In genomic region chr1:91015571-91015970, GRCm38 (mm10) we compare ENCODE assay signal across 18 mouse cellular contexts. TPM values are rescaled to one million over a fixed set of nuclear protein-coding genes. Genes with fewer than 3 reads are reported as not detected.
DNase-seq lines count a peak whose midpoint lies in the region; ATAC-seq and TF ChIP-seq lines count a peak whose summit lies in the region.
"Had no signal": no experiment of that assay in that cellular context is flagged by ENCODE, and none has a peak within 500 bp of the region (broad histone marks: within the 10 kb centered on the region; RNA-seq: fewer than 3 reads in every experiment).

No protein-coding gene starts in this region.

- no peak for DNase-seq in limb, embryonic 10.5 days (ENCODE audit: low spot score)
- DNase-seq in heart, adult 8-10 months (ENCODE audit: low spot score), result peak; percentile 67
- DNase-seq in limb, embryonic 14.5 days (ENCODE audit: low spot score), result peak; percentile 19
- no peak for DNase-seq in urinary bladder, postnatal 10 days (ENCODE audit: low spot score)
- no peak for DNase-seq in left cerebral cortex, adult 18-20 months (ENCODE audit: low spot score in 2 of 2)
- DNase-seq in thymus, adult 18-20 months, result no peak
- DNase-seq: layer of hippocampus, postnatal 36 days; thymus, postnatal 25 days had no signal

- no peak overlapping the region for H3K4me2 ChIP-seq in limb, embryonic 13.5 days (replicated peaks)
- peak overlapping the region; percentile 36 for H3K4me2 ChIP-seq in heart, embryonic 16.5 days (ENCODE audit: low read depth, low read length)
- H3K4me2 ChIP-seq in limb, embryonic 14.5 days (replicated peaks; ENCODE audit: low read depth, low read length, severe bottlenecking), result no peak overlapping the region
- H3K4me2 ChIP-seq: embryonic facial prominence, embryonic 13.5 days; forebrain, embryonic 13.5 days; hindbrain, embryonic 12.5 days; kidney, embryonic 15.5 days; liver, embryonic 11.5 days; lung, embryonic 15.5 days had no signal

- H3K27me3 ChIP-seq in limb, embryonic 13.5 days, result no peaks in the 10 kb centered on the region
- H3K27me3 ChIP-seq in limb, embryonic 10.5 days (ENCODE audit: low read depth, poor library complexity, severe bottlenecking), result no peaks in the 10 kb centered on the region
- no peaks in the 10 kb centered on the region for H3K27me3 ChIP-seq in heart, embryonic 16.5 days (ENCODE audit: control insufficient read depth, insufficient read depth, low read length)
- no peaks in the 10 kb centered on the region for H3K27me3 ChIP-seq in limb, embryonic 14.5 days (ENCODE audit: control insufficient read depth, insufficient read depth, low read length)
- H3K27me3 ChIP-seq: embryonic facial prominence, embryonic 13.5 days; forebrain, embryonic 13.5 days; hindbrain, embryonic 12.5 days; kidney, embryonic 15.5 days; lung, embryonic 15.5 days had no signal

- 53% methylated on average over 7 of the region's 7 CpGs for WGBS in limb, embryonic 13.5 days
- WGBS in limb, embryonic 10.5 days, result 78% methylated on average over 7 of the region's 7 CpGs
- 40% methylated on average over 7 of the region's 7 CpGs for WGBS in heart, embryonic 16.5 days
- 53% methylated on average over 7 of the region's 7 CpGs for WGBS in limb, embryonic 14.5 days

- H3K4me3 ChIP-seq in limb, embryonic 13.5 days, result no peak overlapping the region
- H3K4me3 ChIP-seq in limb, embryonic 10.5 days, result no peak overlapping the region
- H3K4me3 ChIP-seq in heart, embryonic 16.5 days (ENCODE audit: low read length), result no peak overlapping the region
- no peak overlapping the region for H3K4me3 ChIP-seq in limb, embryonic 14.5 days (replicated peaks; ENCODE audit: low read length)
- H3K4me3 ChIP-seq: embryonic facial prominence, embryonic 13.5 days; forebrain, embryonic 13.5 days; hindbrain, embryonic 12.5 days; kidney, embryonic 15.5 days; lung, embryonic 15.5 days; midbrain, embryonic 10.5 days had no signal

- peak overlapping the region; percentile 28; the same call in 1 of the 2 replicates for H3K27ac ChIP-seq in limb, embryonic 13.5 days
- no peak overlapping the region for H3K27ac ChIP-seq in limb, embryonic 10.5 days
- H3K27ac ChIP-seq in heart, embryonic 16.5 days (ENCODE audit: low read length), result peak overlapping the region; percentile 98
- H3K27ac ChIP-seq in limb, embryonic 14.5 days (replicated peaks; ENCODE audit: low read depth, low read length), result no peak overlapping the region
- H3K27ac ChIP-seq: embryonic facial prominence, embryonic 13.5 days; forebrain, embryonic 13.5 days; hindbrain, embryonic 12.5 days; kidney, embryonic 15.5 days; lung, embryonic 15.5 days; midbrain, embryonic 10.5 days had no signal

- ATAC-seq in limb, embryonic 13.5 days (ENCODE audit: low FRiP score, low read depth), result peak; percentile 36; the same call in 1 of the 2 replicates
- peak; percentile 83 for ATAC-seq in heart, embryonic 16.5 days (replicated peaks; ENCODE audit: extremely low read depth, insufficient read depth, low FRiP score)
- ATAC-seq in limb, embryonic 14.5 days (ENCODE audit: low FRiP score, low read depth), result 0 out of 2 replicates have a peak, but pooled peaks have one; percentile 42
- ATAC-seq: CD4-positive, CD25-positive, alpha-beta regulatory T cell, adult 4 months; forebrain, embryonic 13.5 days had no signal

- peaks cover 2% of the 10 kb centered on the region for H3K36me3 ChIP-seq in limb, embryonic 13.5 days
- 0 out of 2 replicates have a peak, but pooled peaks cover under 1% of the 10 kb centered on the region for H3K36me3 ChIP-seq in limb, embryonic 10.5 days
- H3K36me3 ChIP-seq in heart, embryonic 16.5 days (ENCODE audit: control insufficient read depth, insufficient read depth), result peaks cover 5% of the 10 kb centered on the region
- H3K36me3 ChIP-seq in limb, embryonic 14.5 days (ENCODE audit: control insufficient read depth, insufficient read depth, low read length), result 0 out of 2 replicates have a peak, but pooled peaks cover 4% of the 10 kb centered on the region
- H3K36me3 ChIP-seq: hindbrain, embryonic 12.5 days; kidney, embryonic 15.5 days; lung, embryonic 15.5 days had no signal

- H3K9ac ChIP-seq in limb, embryonic 13.5 days, result no peak overlapping the region
- peak overlapping the region; percentile 51 for H3K9ac ChIP-seq in heart, embryonic 16.5 days (ENCODE audit: low read length)
- H3K9ac ChIP-seq in limb, embryonic 14.5 days (ENCODE audit: low read depth, low read length, severe bottlenecking), result no peak overlapping the region
- H3K9ac ChIP-seq: embryonic facial prominence, embryonic 13.5 days; forebrain, embryonic 13.5 days; hindbrain, embryonic 12.5 days; kidney, embryonic 15.5 days; lung, embryonic 15.5 days had no signal

- no peaks in the 10 kb centered on the region for H3K9me3 ChIP-seq in limb, embryonic 13.5 days
- no peaks in the 10 kb centered on the region for H3K9me3 ChIP-seq in limb, embryonic 10.5 days (replicated peaks)
- no peaks in the 10 kb centered on the region for H3K9me3 ChIP-seq in heart, embryonic 16.5 days (replicated peaks; ENCODE audit: control insufficient read depth, low read length)
- H3K9me3 ChIP-seq in limb, embryonic 14.5 days (ENCODE audit: control insufficient read depth, low read length), result no peaks in the 10 kb centered on the region
- H3K9me3 ChIP-seq: forebrain, embryonic 13.5 days; hindbrain, embryonic 12.5 days; kidney, embryonic 15.5 days; lung, embryonic 15.5 days; midbrain, embryonic 10.5 days had no signal

- no peak for TF ChIP-seq POLR2A in limb, embryonic 14.5 days (IDR thresholded peaks at IDR 0.05; ENCODE audit: borderline replicate concordance, extremely low read depth, insufficient read depth, insufficient read length)

- peaks cover 40% of the 10 kb centered on the region for H3K4me1 ChIP-seq in limb, embryonic 13.5 days
- peaks cover 53% of the 10 kb centered on the region for H3K4me1 ChIP-seq in limb, embryonic 10.5 days
- peaks cover 67% of the 10 kb centered on the region for H3K4me1 ChIP-seq in heart, embryonic 16.5 days (ENCODE audit: control insufficient read depth, insufficient read depth, low read length)
- H3K4me1 ChIP-seq in limb, embryonic 14.5 days (ENCODE audit: control insufficient read depth, insufficient read depth, low read length), result peaks cover 29% of the 10 kb centered on the region

RNA-seq across cellular contexts. Expression of gene Lrrfip1, which starts 17.0 kb away (rescaled TPM):
- 35.7 and 37.1 TPM in 2 replicates for polyA plus RNA-seq in limb, embryonic 13.5 days (2015; fragmentation: Nextera tagmentation; extraction: Ambion mirVana)
- 21.2 and 21.7 TPM in 2 replicates for polyA plus RNA-seq in limb, embryonic 10.5 days (2016; fragmentation: Nextera tagmentation; extraction: Ambion mirVana)
- 10 to 100 TPM; 55.4 to 72.1 (median 61.1) TPM for total RNA-seq in heart, adult 8-10 months (2022)
- 156 TPM in 2 replicates for polyA plus RNA-seq in heart, embryonic 16.5 days (2015; fragmentation: Nextera tagmentation; extraction: Ambion mirVana)
- polyA plus RNA-seq in limb, embryonic 14.5 days (2012; rRNA removed), result 27.6 and 41.6 TPM in 2 replicates
- 41.6 and 44.3 TPM in 2 replicates for polyA plus RNA-seq in limb, embryonic 14.5 days (2014; fragmentation: Nextera tagmentation; extraction: Ambion mirVana)
- 10 to 100 TPM; 71.0 to 74.6 TPM for total RNA-seq in left cerebral cortex, adult 18-20 months (2021)

RNA-seq across cellular contexts. Expression of gene Rab17, which starts 46.1 kb away (rescaled TPM):
- polyA plus RNA-seq in limb, embryonic 13.5 days (2015; fragmentation: Nextera tagmentation; extraction: Ambion mirVana), result 0.69 and 1.0 TPM in 2 replicates
- polyA plus RNA-seq in limb, embryonic 10.5 days (2016; fragmentation: Nextera tagmentation; extraction: Ambion mirVana), result 0.34 and 0.69 TPM in 2 replicates
- 1 to 10 TPM; 2.0 to 4.4 (median 3.3) TPM for total RNA-seq in heart, adult 8-10 months (2022)
- polyA plus RNA-seq in heart, embryonic 16.5 days (2015; fragmentation: Nextera tagmentation; extraction: Ambion mirVana), result 3.8 and 4.6 TPM in 2 replicates
- polyA plus RNA-seq in limb, embryonic 14.5 days (2012; rRNA removed), result 0.76 and 0.78 TPM in 2 replicates
- 1.0 and 1.6 TPM in 2 replicates for polyA plus RNA-seq in limb, embryonic 14.5 days (2014; fragmentation: Nextera tagmentation; extraction: Ambion mirVana)
- not detected for total RNA-seq in left cerebral cortex, adult 18-20 months (2021)
- total RNA-seq: layer of hippocampus, postnatal 36 days had no signal
- polyA plus RNA-seq: CD4-positive, CD25-positive, alpha-beta regulatory T cell, adult 4 months; forebrain, embryonic 13.5 days; midbrain, embryonic 10.5 days had no signal

Comparison
In these comparisons a context has a peak if more than half of its experiments do, and no peak if none do; other contexts are left out.
1. H3K27ac ChIP-seq: peak in limb, embryonic 13.5 days (single experiment) and heart, embryonic 16.5 days (single experiment); none in limb, embryonic 10.5 days (single experiment) and limb, embryonic 14.5 days (single experiment).
2. DNase-seq: peak in heart, adult 8-10 months (single experiment) and limb, embryonic 14.5 days (single experiment); none in limb, embryonic 10.5 days (single experiment), urinary bladder, postnatal 10 days (single experiment), left cerebral cortex, adult 18-20 months (0 of 2) and thymus, adult 18-20 months (0 of 2).
3. Peak in every context shown above with its lines, with median percentiles within 50 percentile points of each other: ATAC-seq.